Mouse (Mus musculus) intestine, embryonic 15.5 days (tissue): ENCODE data around the gene March1. TPM values are rescaled to one million over a fixed set of nuclear protein-coding genes. Genes with fewer than 3 reads are reported as not detected.

Source experiments
- ATAC-seq: fragments of 200-750 bp; cut with Nextera tagmentation; 2 replicates; pipeline ENCODE4 v1.8.0; 2017; ENCODE audit warnings: moderate TSS enrichment, moderate library complexity
- H3K27ac ChIP-seq: fragments of 300-500 bp; sonication (generic); 2 replicates; pipeline ENCODE4 v1.5.1; 2015; ENCODE audit warnings: mild to moderate bottlenecking, inconsistent platforms
- H3K27me3 ChIP-seq: fragments of 300-500 bp; sonication (generic); replicated peaks from 2 replicates; pipeline ENCODE4 v1.6.1; 2015; ENCODE audit warnings: inconsistent platforms
- H3K36me3 ChIP-seq: fragments of 300-500 bp; sonication (generic); 2 replicates; pipeline ENCODE4 v1.6.1; 2015; ENCODE audit warnings: inconsistent platforms
- H3K4me1 ChIP-seq: fragments of 300-500 bp; sonication (generic); replicated peaks from 2 replicates; pipeline ENCODE4 v1.6.1; 2015; ENCODE audit warnings: inconsistent platforms
- H3K4me2 ChIP-seq: fragments of 300-500 bp; sonication (generic); replicated peaks from 2 replicates; pipeline ENCODE4 v1.6.1; 2015; ENCODE audit warnings: mild to moderate bottlenecking, inconsistent platforms
- H3K4me3 ChIP-seq: fragments of 300-500 bp; sonication (generic); replicated peaks from 2 replicates; pipeline ENCODE4 v1.5.1; 2015; ENCODE audit warnings: inconsistent platforms
- H3K9ac ChIP-seq: fragments of 300-500 bp; sonication (generic); 2 replicates; pipeline ENCODE4 v1.6.1; 2015; ENCODE audit warnings: inconsistent platforms
- H3K9me3 ChIP-seq: fragments of 300-500 bp; sonication (generic); 2 replicates; pipeline ENCODE4 v1.6.1; 2016; ENCODE audit warnings: inconsistent platforms
- WGBS: fragments of 180-500 bp; shearing (Covaris S2); methylation state at CpG from one replicate; pipeline ENCODE4 v1.1.7; 2015; 5-methylcytosine and 5-hydroxymethylcytosine counted together
- polyA plus RNA-seq: library from polyadenylated mRNA; unstranded; fragments of >200 nt; fragmentation: Nextera tagmentation; extraction: Ambion mirVana; gene quantifications from 2 replicates; pipeline ENCODE4 v1.2.1, GENCODE M21; 2015

The March1 gene
- polyA plus RNA-seq, 1 experiment from 2014 or later: 0.84 TPM

- no peaks in the 10 kb centered on the region for H3K36me3 ChIP-seq
- no peak for ATAC-seq
- no peaks in the 10 kb centered on the region for H3K27me3 ChIP-seq
- H3K9ac ChIP-seq: no peak overlapping the region
- H3K4me2 ChIP-seq: no peak overlapping the region
- WGBS: 65% methylated on average over 5 of the region's 5 CpGs
- H3K4me3 ChIP-seq: no peak overlapping the region
- H3K9me3 ChIP-seq: no peaks in the 10 kb centered on the region
- H3K27ac ChIP-seq: no peak overlapping the region
- H3K4me1 ChIP-seq: no peaks in the 10 kb centered on the region
Observed at GRCm38 (mm10) chr8:65781156-65781555, 163.5 kb downstream of the March1 start.

GRCm38 (mm10) chr8:65812971-65813370 lies 195.3 kb downstream of the March1 start:
- no peaks in the 10 kb centered on the region for H3K36me3 ChIP-seq
- H3K27me3 ChIP-seq: no peaks in the 10 kb centered on the region
- no peaks in the 10 kb centered on the region for H3K9me3 ChIP-seq
- no peak for ATAC-seq
- no peak overlapping the region for H3K4me2 ChIP-seq
- 82% methylated on average over 2 of the region's 2 CpGs for WGBS
- H3K27ac ChIP-seq: no peak overlapping the region
- H3K4me3 ChIP-seq: no peak overlapping the region
- no peaks in the 10 kb centered on the region for H3K4me1 ChIP-seq
- H3K9ac ChIP-seq: no peak overlapping the region

GRCm38 (mm10) chr8:65922294-65923019 lies 304.8 kb downstream of the March1 start:
- no peaks in the 10 kb centered on the region for H3K9me3 ChIP-seq
- H3K36me3 ChIP-seq: no peaks in the 10 kb centered on the region
- no peak overlapping the region for H3K4me3 ChIP-seq
- no peaks in the 10 kb centered on the region for H3K4me1 ChIP-seq
- H3K27me3 ChIP-seq: no peaks in the 10 kb centered on the region
- WGBS: 80% methylated on average over 3 of the region's 3 CpGs
- no peak overlapping the region for H3K9ac ChIP-seq
- H3K4me2 ChIP-seq: no peak overlapping the region
- no peak for ATAC-seq
- no peak overlapping the region for H3K27ac ChIP-seq

GRCm38 (mm10) chr8:65956948-65957347 lies 339.2 kb downstream of the March1 start:
- Histone ChIP-seq H3K36me3 (no peaks in the 10 kb centered on the region), H3K4me3 (no peak overlapping the region), H3K27me3 (no peaks in the 10 kb centered on the region), H3K4me1 (no peaks in the 10 kb centered on the region), H3K9ac (no peak overlapping the region), H3K27ac (no peak overlapping the region), H3K9me3 (no peaks in the 10 kb centered on the region), H3K4me2 (no peak overlapping the region)
- WGBS: 29% methylated on average over 5 of the region's 5 CpGs
- no peak for ATAC-seq

GRCm38 (mm10) chr8:65957492-65957891 lies 339.8 kb downstream of the March1 start:
- Histone ChIP-seq H3K9me3 (no peaks in the 10 kb centered on the region), H3K27ac (no peak overlapping the region), H3K4me2 (no peak overlapping the region), H3K27me3 (no peaks in the 10 kb centered on the region), H3K9ac (no peak overlapping the region), H3K36me3 (no peaks in the 10 kb centered on the region), H3K4me1 (no peaks in the 10 kb centered on the region), H3K4me3 (no peak overlapping the region)
- ATAC-seq: no peak

GRCm38 (mm10) chr8:65966502-65967222 lies 349.0 kb downstream of the March1 start:
- no peaks in the 10 kb centered on the region for H3K27me3 ChIP-seq
- ATAC-seq: no peak
- 17% methylated on average over 10 of the region's 10 CpGs for WGBS

GRCm38 (mm10) chr8:65967223-65967778 lies 349.6 kb downstream of the March1 start:
- no peaks in the 10 kb centered on the region for H3K36me3 ChIP-seq
- H3K4me2 ChIP-seq: no peak overlapping the region
- no peak for ATAC-seq
- WGBS: 80% methylated on average over 8 of the region's 8 CpGs
- H3K4me1 ChIP-seq: no peaks in the 10 kb centered on the region
- no peak overlapping the region for H3K9ac ChIP-seq
- no peak overlapping the region for H3K4me3 ChIP-seq
- no peak overlapping the region for H3K27ac ChIP-seq
- no peaks in the 10 kb centered on the region for H3K27me3 ChIP-seq
- no peaks in the 10 kb centered on the region for H3K9me3 ChIP-seq

More at GRCm38 (mm10) chr8:65966502-65967222, 349.0 kb downstream of the March1 start:
- Histone ChIP-seq H3K4me2 (no peak overlapping the region), H3K27ac (no peak overlapping the region), H3K9me3 (no peaks in the 10 kb centered on the region), H3K9ac (no peak overlapping the region), H3K4me1 (no peaks in the 10 kb centered on the region), H3K36me3 (no peaks in the 10 kb centered on the region), H3K4me3 (no peak overlapping the region)

GRCm38 (mm10) chr8:65976905-65977304 lies 359.2 kb downstream of the March1 start:
- Histone ChIP-seq H3K4me1 (no peaks in the 10 kb centered on the region), H3K4me3 (no peak overlapping the region), H3K36me3 (no peaks in the 10 kb centered on the region), H3K9me3 (no peaks in the 10 kb centered on the region), H3K27me3 (no peaks in the 10 kb centered on the region), H3K9ac (no peak overlapping the region), H3K27ac (no peak overlapping the region), H3K4me2 (no peak overlapping the region)
- WGBS: 71% methylated on average over 5 of the region's 5 CpGs
- no peak for ATAC-seq

- no peak overlapping the region for H3K4me2 ChIP-seq
- H3K27ac ChIP-seq: no peak overlapping the region
- no peaks in the 10 kb centered on the region for H3K27me3 ChIP-seq
- 77% methylated on average over 2 of the region's 2 CpGs for WGBS
- no peaks in the 10 kb centered on the region for H3K4me1 ChIP-seq
- no peaks in the 10 kb centered on the region for H3K36me3 ChIP-seq
- H3K9ac ChIP-seq: no peak overlapping the region
- no peak for ATAC-seq
- no peaks in the 10 kb centered on the region for H3K9me3 ChIP-seq
- H3K4me3 ChIP-seq: no peak overlapping the region
Observed at GRCm38 (mm10) chr8:65982039-65982438, 364.3 kb downstream of the March1 start.

GRCm38 (mm10) chr8:65987665-65988064 lies 370.0 kb downstream of the March1 start:
- ATAC-seq: no peak
- H3K9ac ChIP-seq: no peak overlapping the region
- H3K4me2 ChIP-seq: no peak overlapping the region
- no peaks in the 10 kb centered on the region for H3K27me3 ChIP-seq
- no peaks in the 10 kb centered on the region for H3K9me3 ChIP-seq
- no peak overlapping the region for H3K27ac ChIP-seq
- no peaks in the 10 kb centered on the region for H3K36me3 ChIP-seq
- no peaks in the 10 kb centered on the region for H3K4me1 ChIP-seq
- 85% methylated on average over 1 of the region's 1 CpGs for WGBS
- H3K4me3 ChIP-seq: no peak overlapping the region

- no peak overlapping the region for H3K4me2 ChIP-seq
- WGBS: 81% methylated on average over 2 of the region's 2 CpGs
- ATAC-seq: no peak
- no peak overlapping the region for H3K4me3 ChIP-seq
- H3K36me3 ChIP-seq: no peaks in the 10 kb centered on the region
- no peaks in the 10 kb centered on the region for H3K9me3 ChIP-seq
- no peaks in the 10 kb centered on the region for H3K27me3 ChIP-seq
- no peak overlapping the region for H3K27ac ChIP-seq
- H3K4me1 ChIP-seq: no peaks in the 10 kb centered on the region
- no peak overlapping the region for H3K9ac ChIP-seq
Observed at GRCm38 (mm10) chr8:66022815-66023214, 405.1 kb downstream of the March1 start.

- H3K36me3 ChIP-seq: no peaks in the 10 kb centered on the region
- 72% methylated on average over 3 of the region's 3 CpGs for WGBS
- no peaks in the 10 kb centered on the region for H3K9me3 ChIP-seq
- H3K4me3 ChIP-seq: no peak overlapping the region
- no peaks in the 10 kb centered on the region for H3K4me1 ChIP-seq
- H3K27me3 ChIP-seq: no peaks in the 10 kb centered on the region
- no peak overlapping the region for H3K9ac ChIP-seq
- H3K27ac ChIP-seq: no peak overlapping the region
- no peak overlapping the region for H3K4me2 ChIP-seq
- ATAC-seq: no peak
Observed at GRCm38 (mm10) chr8:66033651-66034050, 416.0 kb downstream of the March1 start.
